Mouse (Mus musculus) erythroblast, embryonic 14.5 days (primary cell): ENCODE data around the gene Farsa.

ENCODE experiments used
- GATA1 ChIP-seq: IDR thresholded peaks from 2 replicates; pipeline ENCODE4 v1.6.1; 2012; ENCODE audit warnings: low read length, inconsistent platforms, mixed read lengths
- TAL1 ChIP-seq: IDR thresholded peaks from 3 replicates; pipeline ENCODE4 v1.6.1; 2012; ENCODE audit warnings: low read length, inconsistent platforms, mixed read lengths

- TF ChIP-seq TAL1 = peak; percentile 97
- TF ChIP-seq GATA1 = peak; percentile 99
Measured at GRCm38 (mm10) chr8:84838513-84838912, 18.3 kb upstream of the Farsa start.
